Mouse (Mus musculus) cerebral cortex, adult 2 months (tissue): ENCODE results near the gene 2410131K14Rik.

Source experiments
- WGBS: fragments of 180-500 bp; shearing (Covaris S2); methylation state at CpG from one replicate; pipeline ENCODE4 v1.1.7; 2018; 5-methylcytosine and 5-hydroxymethylcytosine counted together

2410131K14Rik gene

DNA sequence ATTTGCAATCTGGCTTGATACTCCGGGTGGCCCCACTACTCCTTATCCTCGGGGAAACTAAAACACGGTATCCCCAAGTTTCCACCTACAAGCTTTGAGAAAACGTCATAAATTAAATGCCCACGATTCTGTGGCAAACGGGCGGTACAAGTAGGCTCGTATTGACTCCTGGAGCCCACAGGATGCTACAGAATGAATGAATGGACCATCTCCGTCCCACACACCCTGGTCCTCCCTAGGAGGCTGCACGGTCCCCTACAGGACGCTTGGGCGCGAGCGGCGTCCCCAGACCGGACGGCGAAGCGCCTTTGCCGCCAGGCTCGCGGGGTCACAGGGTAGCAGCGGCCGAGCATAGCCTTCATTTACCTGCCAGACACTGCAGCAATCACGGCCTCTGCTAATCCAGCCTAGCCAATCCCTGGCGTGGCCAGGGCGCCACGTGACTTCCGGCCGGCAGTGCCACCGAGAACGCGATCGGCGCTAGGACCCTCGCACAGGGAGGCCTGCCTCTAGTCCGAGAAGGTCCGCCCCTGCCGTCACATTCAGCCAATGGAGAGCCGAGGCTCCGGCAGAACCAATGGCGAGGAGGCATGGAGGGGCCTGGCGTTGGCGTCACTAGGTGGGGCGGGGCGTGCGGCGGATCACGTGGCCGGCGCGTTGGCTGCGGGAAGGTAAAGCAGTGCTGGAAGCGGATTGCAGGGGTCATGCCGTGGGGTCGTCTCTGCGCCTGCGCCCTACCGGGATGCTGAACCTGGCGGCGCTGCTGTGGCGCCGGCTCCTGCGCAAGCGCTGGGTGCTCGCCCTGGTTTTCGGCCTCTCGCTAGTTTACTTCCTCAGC, at the start of gene 2410131K14Rik, which contains the start of gene Rnft2:
2410131K14Rik (plus strand) TSS at position 622 of the 838 bp plus-strand sequence.
Rnft2 (minus strand) TSS at position 511 of the 838 bp plus-strand sequence.
- WGBS = under 1% methylated on average over 68 of the region's 68 CpGs

DNA sequence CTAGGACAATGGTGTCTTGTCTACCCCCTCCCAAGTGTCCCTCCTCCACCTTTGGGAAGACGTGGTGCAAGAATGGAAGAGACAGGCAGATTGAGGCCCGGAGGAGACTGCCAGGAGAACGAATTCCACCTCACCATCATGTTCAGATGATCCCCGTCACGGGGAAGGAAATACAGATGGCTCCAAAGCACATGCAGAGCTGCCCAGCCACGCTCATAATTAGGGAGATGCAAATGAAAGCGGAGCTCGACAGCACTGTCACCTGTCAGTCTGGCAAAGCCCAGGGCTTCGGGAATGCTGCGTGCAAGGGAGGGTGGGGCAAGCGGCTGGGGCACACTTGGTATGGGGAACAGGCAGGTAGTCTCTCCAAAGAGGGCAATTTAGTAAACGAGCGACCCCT, 47.6 kb upstream of the 2410131K14Rik start:
- WGBS = 73% methylated on average over 13 of the region's 13 CpGs

DNA sequence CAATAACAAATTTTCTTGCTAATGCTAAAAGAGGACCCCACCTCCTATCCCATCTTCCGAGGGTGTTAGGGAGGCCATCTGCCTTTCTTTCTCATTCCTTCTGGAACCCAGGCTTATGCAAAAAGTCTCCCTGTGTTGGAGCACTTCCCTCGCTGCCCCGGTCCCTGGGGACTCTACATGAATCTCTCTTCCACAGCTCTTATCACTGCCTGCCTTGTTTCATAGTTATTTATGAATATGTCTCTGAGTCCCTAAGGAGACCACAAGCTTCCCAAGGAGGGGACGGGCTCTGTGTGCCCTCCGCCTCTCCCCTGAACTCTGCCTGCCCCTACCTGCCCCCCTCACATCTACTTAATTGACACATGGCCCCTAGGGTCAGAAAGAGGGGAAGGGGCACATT, 45.4 kb upstream of the 2410131K14Rik start:
- WGBS = 58% methylated on average over 5 of the region's 5 CpGs

DNA sequence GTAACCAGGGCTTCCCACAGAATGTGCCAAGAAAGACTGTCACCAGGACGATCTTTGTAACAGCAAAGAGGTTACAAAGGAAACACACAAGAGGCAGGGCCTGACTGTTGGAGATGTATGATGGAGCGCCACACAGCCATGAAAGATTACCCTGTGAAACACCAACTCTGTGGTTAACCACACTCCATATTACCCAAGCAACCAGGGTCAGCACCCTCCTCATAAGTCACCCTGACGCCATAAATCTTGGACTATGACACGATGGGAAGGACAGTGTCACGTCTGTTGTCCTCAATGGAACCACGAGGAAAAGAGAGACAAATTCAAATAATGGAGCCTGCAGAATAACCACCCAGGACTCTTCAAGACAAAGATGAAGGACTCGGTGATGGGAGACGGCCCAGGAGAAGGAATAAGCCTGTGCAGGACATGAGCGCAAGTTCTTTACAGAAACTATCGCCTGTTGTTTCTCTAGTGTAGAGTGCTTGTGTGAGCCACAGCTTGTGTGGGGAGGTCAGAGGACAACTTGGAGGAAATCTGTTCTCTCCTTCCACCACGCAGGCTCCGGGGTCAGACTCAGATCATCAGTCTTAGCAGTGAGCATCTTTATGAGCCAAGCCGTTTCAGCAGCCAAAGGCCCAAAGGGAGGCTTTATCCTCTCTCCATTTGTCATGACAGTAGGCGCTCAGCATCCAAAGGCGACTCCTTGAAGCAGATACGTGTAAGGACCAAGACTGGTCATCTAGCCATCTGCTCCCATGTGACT, 40.2 kb upstream of the 2410131K14Rik start:
- 87% methylated on average over 16 of the region's 16 CpGs for WGBS

DNA sequence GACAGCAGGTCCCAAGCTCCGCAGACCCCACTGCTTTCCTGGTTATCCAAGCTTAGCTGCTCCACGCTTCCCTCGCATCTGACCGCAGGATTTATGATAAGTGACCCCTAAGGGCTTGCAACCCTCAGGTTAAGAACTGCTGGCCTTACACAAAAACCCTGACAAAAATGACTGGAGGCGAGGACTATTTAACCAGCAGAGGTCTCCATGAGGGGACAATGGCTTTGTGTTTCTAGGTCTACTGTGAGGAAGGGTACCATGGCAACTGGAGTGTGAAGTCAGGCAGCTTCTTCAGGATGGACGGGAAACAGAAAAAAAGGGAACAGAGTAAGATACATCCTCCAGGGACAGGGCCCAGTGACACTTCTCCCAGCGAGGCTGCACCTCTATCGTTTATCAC, 39.2 kb upstream of the 2410131K14Rik start:
- WGBS = 83% methylated on average over 8 of the region's 8 CpGs

DNA sequence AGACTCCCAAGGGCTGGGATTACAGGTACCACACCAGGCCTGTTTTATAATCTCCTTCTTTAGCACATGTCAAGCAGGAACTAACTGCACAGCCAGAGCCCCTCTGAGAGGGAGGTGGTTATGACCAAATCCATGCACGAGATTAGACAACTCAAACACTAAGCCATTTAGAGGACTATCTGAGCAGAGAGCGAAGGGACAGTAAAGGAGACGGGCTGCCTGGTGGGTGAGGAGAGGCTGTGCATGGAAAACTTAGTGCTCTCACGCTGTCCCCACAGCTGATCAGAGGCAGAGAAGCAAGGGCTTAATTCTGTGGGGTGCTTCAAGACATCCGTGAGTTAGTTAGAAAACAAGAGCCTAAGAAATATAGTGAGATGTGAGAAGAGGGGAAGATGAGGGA, 31.0 kb upstream of the 2410131K14Rik start:
- WGBS = 19% methylated on average over 5 of the region's 5 CpGs

DNA sequence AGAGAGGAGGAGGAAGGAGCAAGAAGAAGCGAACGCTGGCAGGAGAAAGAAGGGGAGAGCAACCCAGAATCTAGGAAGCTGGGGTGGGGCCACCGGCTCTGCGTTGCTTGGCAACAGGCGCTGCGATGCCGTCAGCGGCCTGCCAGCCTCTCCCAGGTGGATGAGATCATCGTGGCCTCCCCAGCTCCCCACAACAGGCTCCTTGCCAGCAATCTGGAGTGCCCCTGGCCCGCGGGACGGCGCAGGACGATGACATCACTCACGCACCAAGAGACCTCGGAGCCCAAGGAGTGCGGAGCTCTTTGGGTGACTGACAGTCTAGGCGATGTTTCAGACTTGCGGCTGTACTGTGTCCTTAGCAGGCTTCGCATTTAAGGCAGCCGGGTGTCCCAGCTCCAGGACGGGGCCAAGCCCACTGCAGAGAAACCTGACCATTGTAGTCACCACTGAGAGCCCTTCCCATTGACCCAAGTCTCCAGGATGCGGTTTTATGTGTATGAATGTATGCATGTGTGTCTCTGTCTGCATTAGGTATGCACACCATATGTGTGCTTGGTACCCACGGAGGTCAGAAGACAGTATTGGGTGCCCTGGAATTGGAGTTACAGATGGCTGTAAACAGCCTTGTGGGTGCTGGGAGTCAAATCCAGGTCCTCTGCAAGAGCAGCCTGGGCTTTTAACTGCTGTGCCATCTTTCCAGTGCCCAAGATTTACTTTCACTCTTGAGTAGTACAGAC, 30.4 kb upstream of the 2410131K14Rik start:
- 4% methylated on average over 24 of the region's 24 CpGs for WGBS

DNA sequence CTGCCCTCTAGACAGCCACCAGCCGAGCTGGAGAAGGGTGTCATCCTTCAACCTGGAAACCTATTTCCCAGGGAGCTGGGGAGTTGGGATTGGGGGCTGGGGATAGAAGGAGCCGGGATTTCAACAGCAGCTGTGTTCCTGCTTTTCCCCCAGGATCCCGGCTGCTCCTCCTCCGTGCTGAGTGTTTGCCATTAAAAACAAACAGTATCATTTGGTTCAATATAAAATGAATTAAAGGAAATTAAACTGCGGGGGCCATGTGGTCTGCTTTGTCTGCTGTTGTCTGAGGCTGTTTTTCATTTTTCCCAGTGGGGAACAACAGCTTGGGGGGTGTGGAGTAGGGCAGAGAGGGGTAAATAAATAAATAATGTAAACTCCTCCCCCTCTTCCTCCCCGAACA, 27.6 kb upstream of the 2410131K14Rik start:
- WGBS = 44% methylated on average over 6 of the region's 6 CpGs

DNA sequence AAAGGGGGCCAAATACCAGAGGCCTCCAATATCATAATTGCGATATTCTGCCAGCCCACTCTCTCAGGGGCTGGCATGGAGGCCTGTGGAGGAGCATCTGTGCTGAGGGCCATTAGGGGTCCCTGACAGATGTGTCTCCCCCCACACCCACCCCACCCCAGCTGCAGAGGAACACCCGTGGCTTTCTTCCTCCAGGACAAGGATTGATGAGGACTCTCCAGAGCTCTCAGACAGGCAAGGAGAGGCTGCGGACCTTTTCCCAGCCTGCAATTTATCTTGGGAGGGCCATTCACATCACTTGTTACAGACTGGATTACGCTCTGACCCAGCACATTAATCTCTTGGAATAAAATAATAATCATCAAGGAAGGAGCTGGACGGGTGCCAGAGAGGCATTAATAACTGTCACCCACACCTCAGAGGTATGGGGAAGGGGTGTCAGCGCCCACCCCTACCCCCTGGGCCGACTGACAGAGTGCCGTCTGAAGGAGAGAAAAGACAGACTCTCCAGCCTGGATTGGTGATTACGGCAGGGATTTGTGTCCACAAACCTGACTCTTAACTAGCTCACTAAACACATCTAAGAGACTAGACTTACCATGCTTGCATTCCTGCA, 21.8 kb upstream of the 2410131K14Rik start:
- WGBS = 83% methylated on average over 9 of the region's 9 CpGs

DNA sequence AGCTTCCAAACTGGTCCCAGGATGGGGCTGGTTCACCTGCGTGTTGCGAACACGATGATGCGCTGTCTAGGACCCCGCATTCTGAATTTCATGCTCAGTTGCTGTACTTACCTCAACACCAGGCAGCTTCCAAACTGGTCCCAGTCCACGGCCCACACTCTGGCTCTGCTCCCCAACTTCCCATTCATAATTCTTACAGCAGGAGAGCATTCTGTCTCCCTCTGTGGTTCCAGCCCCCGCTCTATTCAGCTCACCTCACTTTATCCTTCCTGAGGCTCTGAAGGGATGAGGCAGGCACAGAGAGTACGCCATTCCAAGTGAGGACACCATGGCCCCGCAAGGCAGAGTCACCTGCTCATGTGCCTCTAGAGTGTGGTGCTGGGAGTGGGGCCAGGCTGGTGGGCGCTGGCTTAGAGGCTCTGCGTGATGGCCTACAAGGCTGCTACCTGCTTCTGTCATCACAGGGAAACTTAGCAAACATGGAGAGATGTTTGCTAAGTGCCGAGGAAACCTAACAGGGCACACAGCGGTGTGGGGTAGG, 14.9 kb upstream of the 2410131K14Rik start:
- WGBS = 79% methylated on average over 13 of the region's 13 CpGs

DNA sequence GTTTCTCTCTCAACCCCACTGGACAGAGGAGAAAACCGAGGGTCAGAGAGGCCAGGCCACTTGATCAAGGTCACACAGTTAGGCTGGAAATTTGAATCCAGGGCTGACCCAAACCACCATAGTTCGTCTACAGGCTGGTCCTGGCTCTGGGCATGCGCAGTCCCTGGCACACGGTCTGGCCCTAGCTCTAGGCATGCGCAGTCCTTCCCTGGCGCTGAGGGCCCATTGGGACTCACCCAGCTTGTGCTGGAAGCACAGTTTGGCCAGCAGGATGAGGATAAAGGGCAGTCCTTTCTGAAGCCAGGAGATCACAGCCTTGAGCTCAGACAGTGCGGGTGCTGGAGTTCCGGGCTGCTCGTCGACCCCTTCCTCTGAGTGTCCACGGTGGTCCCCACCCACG, 8.1 kb upstream of the 2410131K14Rik start:
- WGBS = 82% methylated on average over 12 of the region's 12 CpGs

DNA sequence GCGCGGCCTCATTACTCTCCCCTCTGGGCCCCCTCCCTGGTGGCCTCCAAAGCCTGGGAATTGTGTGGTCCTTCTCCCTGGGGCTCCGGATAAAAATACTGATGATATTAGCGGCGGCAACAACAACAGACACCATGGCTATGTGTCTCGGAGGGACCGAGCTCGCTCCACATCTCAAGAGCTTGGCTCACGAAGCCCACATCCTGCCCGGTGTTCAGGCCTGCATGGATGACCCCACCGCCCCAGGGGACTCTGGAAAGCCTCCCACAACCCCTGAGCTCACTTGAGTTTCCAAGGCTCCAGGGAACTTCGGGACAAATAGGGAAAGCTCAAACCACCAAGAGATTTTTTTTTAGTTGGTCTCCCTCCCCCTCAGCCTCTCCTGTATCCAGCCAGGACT, 5.4 kb upstream of the 2410131K14Rik start:
- 81% methylated on average over 12 of the region's 12 CpGs for WGBS

DNA sequence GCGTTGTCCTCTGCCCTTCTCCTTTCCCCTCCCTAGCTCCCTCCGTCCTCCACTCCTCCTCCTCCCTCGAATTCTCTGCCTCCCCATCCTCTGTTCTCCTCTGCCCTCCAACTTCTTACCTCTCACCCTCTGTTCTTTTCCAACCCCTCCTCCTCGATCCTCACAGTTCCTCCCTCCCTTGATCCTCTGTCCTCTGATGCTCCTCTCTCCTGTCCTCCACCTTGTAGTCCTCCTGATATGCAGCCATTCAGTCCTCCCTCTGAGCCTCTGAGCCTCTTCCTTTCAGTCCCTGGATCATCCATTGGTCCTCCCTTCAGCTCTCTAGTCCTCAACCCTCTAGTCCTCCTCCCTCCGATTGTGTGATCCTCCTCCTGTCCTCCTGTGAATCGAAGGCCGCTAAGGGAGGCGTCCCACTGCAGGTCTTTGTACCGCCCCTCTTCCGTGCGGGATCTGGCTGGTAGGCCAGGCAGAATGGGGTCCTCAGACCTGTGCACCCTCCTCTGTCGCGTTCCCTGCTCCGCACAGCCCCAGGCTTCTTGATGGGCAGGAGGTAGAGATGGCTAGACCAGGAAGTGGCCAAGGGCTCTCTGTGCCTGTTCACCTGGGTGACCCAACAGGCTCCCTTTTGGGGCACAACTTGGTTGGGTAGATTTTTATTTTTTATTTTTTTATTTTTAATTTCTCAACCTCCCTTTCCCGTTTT, 730 bp downstream of the 2410131K14Rik start:
- 7% methylated on average over 15 of the region's 15 CpGs for WGBS

DNA sequence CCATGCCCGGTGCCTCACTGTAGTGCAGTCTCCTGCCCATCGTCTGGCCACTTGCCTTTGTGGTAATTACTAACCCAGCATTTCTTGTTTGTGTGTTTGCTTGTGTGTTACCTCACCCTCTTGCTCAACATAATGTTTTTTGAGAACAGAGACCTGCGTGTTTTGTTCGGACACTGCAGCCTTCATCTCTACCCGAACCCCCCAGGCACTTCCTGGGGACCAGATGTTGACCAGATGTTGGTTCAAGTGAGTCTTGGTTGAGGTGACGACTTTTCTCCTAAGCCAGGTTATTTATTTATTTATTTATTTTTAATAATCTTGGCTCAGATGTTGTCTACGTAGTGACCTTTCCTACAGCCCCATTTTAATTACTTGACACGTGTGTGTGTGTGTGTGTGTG, 2.4 kb downstream of the 2410131K14Rik start:
- WGBS = 90% methylated on average over 8 of the region's 8 CpGs

DNA sequence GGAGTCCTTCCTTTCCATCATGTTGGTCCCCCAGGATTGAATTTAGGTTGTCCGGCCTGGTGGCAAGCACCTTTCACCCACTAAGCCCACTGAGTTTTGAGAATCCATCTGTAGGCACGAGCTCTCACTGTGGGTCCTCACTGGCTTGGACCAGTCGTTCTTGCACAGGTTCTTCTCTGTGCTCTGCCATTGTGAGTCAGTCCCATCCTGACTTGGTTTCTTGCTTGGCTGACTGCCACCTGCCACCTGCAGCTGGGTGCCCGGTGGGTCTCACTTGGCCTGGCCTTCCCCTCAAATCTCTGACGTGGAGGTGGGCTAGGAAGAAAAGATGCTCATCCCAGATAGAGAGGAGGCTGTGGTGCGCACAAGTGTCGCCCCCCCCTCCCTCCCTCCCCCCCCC, 6.0 kb downstream of the 2410131K14Rik start:
- WGBS = 68% methylated on average over 5 of the region's 7 CpGs

DNA sequence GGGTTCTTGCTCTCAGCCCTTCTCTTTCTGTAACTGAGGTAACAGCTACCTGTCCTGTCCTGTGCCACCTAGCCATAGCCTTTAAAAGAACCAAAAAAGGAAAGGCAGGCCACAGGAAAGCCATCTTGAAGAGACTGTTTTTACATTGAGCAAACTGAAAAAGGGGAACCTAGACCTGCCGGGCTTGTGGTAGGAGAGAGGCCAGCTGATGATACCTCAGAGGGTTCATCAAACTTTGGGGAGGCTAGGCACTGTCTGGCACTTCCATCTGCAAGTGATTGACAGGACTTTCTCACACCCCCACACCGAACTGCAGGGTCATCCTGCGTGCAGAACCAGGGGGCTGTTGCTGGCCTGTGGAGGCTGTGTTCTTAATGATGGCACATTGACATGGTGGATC, 8.5 kb downstream of the 2410131K14Rik start:
- 86% methylated on average over 3 of the region's 3 CpGs for WGBS

DNA sequence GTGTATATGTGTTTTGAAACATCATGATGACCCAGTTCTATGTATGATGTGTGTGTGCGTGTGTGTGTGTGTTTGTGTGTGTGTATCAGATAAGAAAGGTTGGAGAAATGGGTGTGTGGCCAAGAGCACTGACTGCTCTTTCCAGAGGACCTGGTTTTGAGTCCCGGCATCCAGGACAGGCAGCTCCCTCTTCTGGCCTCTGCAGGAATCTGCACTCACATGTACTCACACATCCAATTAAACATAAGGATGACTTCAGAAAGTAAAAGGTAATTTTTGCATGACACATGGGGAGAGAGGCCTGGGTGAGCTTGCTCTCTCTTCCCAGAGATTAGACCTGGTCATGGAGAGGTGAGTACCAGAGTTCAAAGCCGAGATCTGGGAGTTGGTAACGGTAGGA, 12.0 kb downstream of the 2410131K14Rik start:
- WGBS = 97% methylated on average over 4 of the region's 4 CpGs

DNA sequence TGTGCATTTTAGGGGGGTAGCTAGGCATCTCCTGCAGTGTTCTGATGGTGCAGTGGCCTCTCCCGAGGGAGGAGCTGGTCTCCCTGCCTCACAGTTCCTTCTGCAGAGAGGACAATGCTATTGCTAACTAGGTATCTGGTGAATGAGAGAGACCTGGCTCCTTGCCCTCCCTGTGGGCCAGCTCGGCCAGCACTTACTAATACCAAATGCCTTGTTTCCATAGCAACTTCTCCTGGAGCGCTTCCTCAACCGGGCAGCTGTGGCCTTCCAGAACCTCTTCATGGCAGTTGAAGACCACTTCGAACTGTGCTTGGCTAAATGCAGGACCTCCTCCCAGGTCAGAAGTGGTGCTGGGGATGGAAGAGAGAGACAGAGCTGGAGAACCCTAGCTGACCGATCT, 14.1 kb downstream of the 2410131K14Rik start:
- 40% methylated on average over 6 of the region's 6 CpGs for WGBS

DNA sequence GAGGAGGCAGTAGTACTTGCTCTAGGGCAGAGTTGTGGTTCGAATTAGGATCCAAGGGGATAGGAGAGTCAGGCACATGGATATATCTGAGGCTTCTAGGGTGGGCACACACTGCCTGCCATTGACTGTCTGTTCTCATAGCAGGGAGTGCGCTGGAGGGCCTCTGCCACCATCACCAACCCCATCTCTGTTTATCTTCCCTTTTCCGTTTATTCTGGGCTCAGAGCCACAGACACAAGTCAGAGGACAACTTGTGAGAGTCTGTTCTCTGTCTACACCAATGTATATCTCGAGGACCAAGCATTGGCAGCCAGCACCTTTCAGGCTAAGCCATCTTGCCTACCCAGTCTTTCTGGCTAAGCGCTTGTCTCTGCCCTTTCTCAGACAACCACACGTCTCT, 14.6 kb downstream of the 2410131K14Rik start:
- WGBS = 71% methylated on average over 6 of the region's 6 CpGs

DNA sequence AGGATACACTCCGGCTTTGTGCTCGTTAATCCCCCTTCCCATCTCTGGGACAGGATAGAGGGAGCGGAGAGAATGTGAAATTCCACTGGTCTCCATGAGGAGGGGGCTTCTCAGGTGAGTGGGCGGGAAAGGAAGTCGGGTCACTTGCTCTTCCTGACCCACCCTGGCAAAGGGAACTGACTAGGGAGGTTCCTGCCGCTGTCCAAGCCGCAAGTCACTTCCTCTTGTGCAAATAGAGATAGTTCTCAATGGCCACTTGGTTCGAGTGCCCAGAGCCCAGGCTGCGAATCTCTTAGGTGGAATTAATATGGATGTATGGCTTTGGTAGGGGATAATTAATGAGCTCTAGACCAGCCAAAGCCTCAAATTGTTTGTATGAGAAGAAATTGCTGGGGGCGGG, 15.0 kb downstream of the 2410131K14Rik start:
- WGBS = 83% methylated on average over 10 of the region's 10 CpGs

DNA sequence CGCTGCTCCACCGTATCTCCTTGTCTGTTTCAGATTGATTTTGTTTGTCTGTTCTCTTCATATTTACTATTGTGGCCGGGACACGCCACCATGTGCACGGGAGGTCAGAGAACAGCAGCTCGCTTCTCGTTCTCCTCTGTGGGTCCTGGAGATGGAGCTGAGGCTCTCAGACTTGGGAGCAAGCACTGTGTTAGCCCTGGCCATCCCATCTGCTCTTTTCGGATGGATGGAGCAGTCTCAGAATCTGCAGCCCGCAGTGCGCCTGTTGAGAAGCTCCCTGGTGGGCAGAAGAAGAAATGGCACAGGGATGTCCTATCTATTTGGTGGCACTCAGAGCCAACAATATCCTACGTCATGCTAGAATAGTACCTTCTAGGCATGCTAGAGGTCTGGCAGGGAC, 15.6 kb downstream of the 2410131K14Rik start:
- WGBS = 96% methylated on average over 11 of the region's 11 CpGs
